Mouse (Mus musculus): ENCODE data around the gene Gcgr. TPM values are rescaled to one million over a fixed set of nuclear protein-coding genes. Genes with fewer than 3 reads are reported as not detected.
"Not testable (repeated sequence)": the region's sequence is repeated elsewhere in the genome, so short reads cannot be mapped to it uniquely, and the experiment has no call there.

Gene Gcgr
- polyA plus RNA-seq, 1 experiment from 2014 or later = 2.1 TPM

DNA sequence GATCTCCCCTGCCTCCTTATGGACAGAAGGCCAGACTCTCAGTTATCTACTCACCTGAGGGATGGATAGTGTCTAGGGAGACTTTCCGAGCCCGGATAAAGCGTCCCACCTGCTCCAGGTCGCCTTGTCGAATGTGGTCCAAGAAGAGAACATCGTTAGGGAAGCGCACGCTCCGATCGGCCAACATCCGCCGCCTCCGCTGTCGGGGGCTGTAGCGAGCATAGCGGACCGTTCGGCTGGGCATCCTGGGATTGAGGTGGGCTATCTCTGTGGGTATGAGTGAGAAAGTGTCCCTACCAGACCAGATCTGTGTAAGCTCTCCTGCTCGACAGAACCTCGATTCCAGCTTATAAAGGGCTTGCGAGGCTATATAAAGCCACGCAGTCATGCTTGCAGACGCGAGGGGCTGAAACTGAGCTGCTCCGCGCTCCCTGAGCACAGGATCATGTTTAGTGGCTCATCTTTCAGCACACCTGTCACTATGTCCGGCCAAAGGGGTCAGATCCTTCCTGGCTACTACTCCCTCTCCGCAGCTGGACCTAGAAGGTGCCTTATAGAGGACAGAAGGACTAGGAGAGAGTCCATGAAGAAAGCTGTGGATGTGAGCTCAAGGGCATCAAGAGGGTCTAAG, 20.4 kb downstream of the Gcgr start, which contains the start of gene Ppp1r27:
Gene Ppp1r27 (minus strand): TSS at position 323 of the 631 bp plus-strand sequence.
- no peaks in the 10 kb centered on the region for H3K9me3 ChIP-seq
- no peaks in the 10 kb centered on the region for H3K27me3 ChIP-seq (replicated peaks)
- peak within 1 kb of the TSS; percentile 100 for H3K9ac ChIP-seq
- H3K27ac ChIP-seq (replicated peaks) = peak within 1 kb of the TSS; percentile 97
- 90% methylated on average over 28 of the region's 28 CpGs for WGBS
- H3K36me3 ChIP-seq = peaks cover 8% of the 10 kb centered on the region
- H3K4me2 ChIP-seq = peak within 1 kb of the TSS; percentile 83
- H3K4me1 ChIP-seq = peaks cover 40% of the 10 kb centered on the region
- no peak for ATAC-seq (ENCODE audit: extremely low read depth, insufficient number of reproducible peaks, low FRiP score, low TSS enrichment)
- peak within 1 kb of the TSS; percentile 95 for H3K4me3 ChIP-seq

DNA sequence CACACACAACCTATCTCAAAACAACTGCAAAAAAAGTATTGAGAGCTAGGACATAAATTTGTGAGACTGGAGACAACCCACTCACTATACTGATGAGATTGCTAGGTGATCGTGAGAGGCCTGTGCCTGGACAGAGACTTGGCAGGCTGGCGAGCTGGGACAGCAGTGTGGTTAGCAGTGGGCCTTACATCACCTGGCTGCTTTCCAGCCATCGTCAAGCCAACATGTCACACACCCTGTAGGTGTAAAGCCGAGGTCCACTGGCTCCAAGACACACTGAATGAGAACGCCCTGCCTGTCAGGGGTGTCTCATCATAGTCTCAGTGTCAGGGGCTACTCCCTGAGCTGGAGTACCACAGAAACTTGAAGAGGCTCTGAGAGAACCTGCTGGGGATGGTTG, 22.2 kb downstream of the Gcgr start:
- no peak overlapping the region for H3K27ac ChIP-seq (replicated peaks)
- WGBS = 58% methylated on average over 5 of the region's 5 CpGs
- ATAC-seq (ENCODE audit: extremely low read depth, insufficient number of reproducible peaks, low FRiP score, low TSS enrichment) = no peak
- 0 out of 2 replicates have a peak, but pooled peaks cover 6% of the 10 kb centered on the region for H3K36me3 ChIP-seq
- peaks cover 33% of the 10 kb centered on the region for H3K4me1 ChIP-seq
- 0 out of 2 replicates have a peak, but pooled peaks cover 6% of the 10 kb centered on the region for H3K9me3 ChIP-seq
- H3K4me2 ChIP-seq = no peak overlapping the region
- H3K27me3 ChIP-seq (replicated peaks) = no peaks in the 10 kb centered on the region
- no peak overlapping the region for H3K9ac ChIP-seq
- H3K4me3 ChIP-seq = no peak overlapping the region

DNA sequence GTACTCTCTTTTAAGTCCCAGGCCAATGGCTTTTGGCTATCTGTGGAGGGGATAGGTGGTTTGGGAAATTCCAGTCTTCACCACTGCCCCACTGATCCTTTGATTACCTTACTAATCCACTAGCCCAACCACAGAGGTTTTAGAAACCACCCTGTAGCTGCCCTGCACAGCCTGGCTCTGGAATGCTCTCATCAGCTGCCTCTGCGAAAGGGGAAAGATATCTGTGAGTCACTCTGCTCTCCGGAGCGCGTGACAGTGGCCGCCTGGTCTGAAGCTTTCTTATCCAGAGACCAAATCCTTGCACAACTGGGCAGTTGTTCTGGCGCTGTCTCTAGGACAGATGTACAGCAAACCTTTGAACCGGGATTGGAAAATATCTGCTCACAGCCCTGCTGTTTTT, 24.3 kb downstream of the Gcgr start:
- WGBS = 28% methylated on average over 7 of the region's 7 CpGs
- ATAC-seq (ENCODE audit: extremely low read depth, insufficient number of reproducible peaks, low FRiP score, low TSS enrichment) = no peak
- 0 out of 2 replicates have a peak, but pooled peaks cover 6% of the 10 kb centered on the region for H3K9me3 ChIP-seq
- peak overlapping the region; percentile 54; the same call in 1 of the 2 replicates for H3K9ac ChIP-seq
- H3K4me1 ChIP-seq = peaks cover 21% of the 10 kb centered on the region
- H3K36me3 ChIP-seq = peaks cover 19% of the 10 kb centered on the region
- H3K27me3 ChIP-seq (replicated peaks) = no peaks in the 10 kb centered on the region
- no peak overlapping the region for H3K4me3 ChIP-seq
- peak overlapping the region; percentile 59 for H3K27ac ChIP-seq (replicated peaks)
- H3K4me2 ChIP-seq = 0 out of 2 replicates have a peak overlapping the region, but pooled peaks have one; percentile 9

DNA sequence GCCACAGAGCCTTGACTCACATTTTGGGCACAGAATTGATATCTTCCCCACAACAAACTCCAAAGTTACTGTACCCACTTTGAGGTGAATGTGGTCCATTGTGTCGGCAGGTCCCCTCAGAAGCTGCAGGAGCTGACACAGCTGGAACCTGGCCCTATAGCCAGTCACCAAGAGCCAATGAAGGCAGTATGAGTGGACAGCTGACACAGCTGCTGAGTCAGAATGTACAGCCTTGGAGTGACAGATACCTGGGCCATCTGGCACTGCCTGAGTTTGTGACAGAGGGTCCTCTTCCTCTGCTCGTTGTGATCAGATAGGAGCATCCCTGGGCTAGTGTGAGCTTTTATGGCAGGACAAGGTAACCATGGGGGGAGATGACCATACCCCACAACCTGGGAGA, 24.8 kb downstream of the Gcgr start:
- WGBS = 42% methylated on average over 2 of the region's 2 CpGs
- peak overlapping the region; percentile 59 for H3K27ac ChIP-seq (replicated peaks)
- H3K4me1 ChIP-seq = peaks cover 16% of the 10 kb centered on the region
- H3K4me2 ChIP-seq = 0 out of 2 replicates have a peak overlapping the region, but pooled peaks have one; percentile 9
- H3K9me3 ChIP-seq = 0 out of 2 replicates have a peak, but pooled peaks cover 6% of the 10 kb centered on the region
- no peak for ATAC-seq (ENCODE audit: extremely low read depth, insufficient number of reproducible peaks, low FRiP score, low TSS enrichment)
- H3K4me3 ChIP-seq = no peak overlapping the region
- peaks cover 23% of the 10 kb centered on the region for H3K36me3 ChIP-seq
- peak overlapping the region; percentile 54; the same call in 1 of the 2 replicates for H3K9ac ChIP-seq
- no peaks in the 10 kb centered on the region for H3K27me3 ChIP-seq (replicated peaks)

DNA sequence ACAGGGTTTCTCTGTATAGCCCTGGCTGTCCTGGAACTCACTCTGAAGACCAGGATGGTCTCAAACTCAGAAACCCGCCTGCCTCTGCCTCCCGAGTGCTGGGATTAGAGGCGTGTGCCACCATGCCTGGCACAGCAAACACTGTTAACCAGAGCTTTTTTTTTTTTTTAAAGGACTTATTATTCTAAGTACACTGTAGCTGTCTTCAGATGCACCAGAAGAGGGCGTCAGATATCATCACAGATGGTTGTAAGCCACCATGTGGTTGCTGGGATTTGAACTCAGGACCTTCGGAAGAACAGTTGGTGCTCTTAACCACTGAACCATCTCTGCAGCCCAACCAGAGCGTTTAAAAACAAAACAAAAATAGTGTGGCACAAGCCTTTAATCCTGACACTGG, 28.3 kb downstream of the Gcgr start:
- not testable (repeated sequence) for H3K9me3 ChIP-seq; H3K27me3 ChIP-seq (replicated peaks); H3K9ac ChIP-seq; H3K4me3 ChIP-seq; ATAC-seq (ENCODE audit: extremely low read depth, insufficient number of reproducible peaks, low FRiP score, low TSS enrichment); H3K27ac ChIP-seq (replicated peaks); H3K4me2 ChIP-seq
- peaks cover 59% of the 10 kb centered on the region for H3K36me3 ChIP-seq
- 84% methylated on average over 6 of the region's 6 CpGs for WGBS
- peaks cover 14% of the 10 kb centered on the region for H3K4me1 ChIP-seq

DNA sequence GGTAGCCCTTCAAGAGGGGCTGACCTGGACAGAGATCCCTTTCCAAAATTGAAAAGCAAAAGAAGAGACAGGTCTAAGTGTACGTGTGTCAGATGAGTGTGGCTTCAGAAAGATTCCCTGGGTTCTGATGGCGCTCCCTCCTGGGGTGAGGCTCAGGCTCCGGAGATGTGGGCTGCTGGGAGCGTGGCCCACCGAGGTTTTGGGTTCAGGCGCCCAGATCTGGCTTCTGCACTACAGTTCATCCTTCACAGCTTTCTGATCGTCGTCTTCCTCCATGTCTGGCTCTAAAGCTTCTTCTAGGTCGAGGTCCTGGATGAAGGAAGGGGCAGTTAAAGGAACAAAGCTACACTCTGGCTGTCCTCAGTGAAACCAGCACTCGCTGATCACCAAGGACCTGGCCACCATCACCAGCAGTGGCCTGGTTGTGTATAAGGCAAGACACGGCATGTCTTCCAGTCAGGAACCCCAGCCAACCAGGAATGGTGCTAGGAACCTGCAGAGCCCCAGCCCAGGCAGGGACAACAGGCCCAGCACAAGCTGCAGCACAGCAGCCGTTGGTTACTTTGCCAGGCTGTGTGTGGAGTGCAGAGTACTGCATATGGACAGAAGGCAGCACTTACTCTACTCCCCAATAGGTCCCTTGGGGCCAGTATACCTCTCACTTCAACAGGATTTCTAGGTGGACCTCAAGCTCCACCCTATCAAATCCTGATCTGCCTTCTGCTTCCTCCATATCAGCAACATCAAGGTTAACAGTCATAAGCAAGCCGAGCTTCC, 30.6 kb downstream of the Gcgr start:
- no peaks in the 10 kb centered on the region for H3K4me1 ChIP-seq
- no peak overlapping the region for H3K4me2 ChIP-seq
- no peaks in the 10 kb centered on the region for H3K27me3 ChIP-seq (replicated peaks)
- no peak overlapping the region for H3K9ac ChIP-seq
- ATAC-seq (ENCODE audit: extremely low read depth, insufficient number of reproducible peaks, low FRiP score, low TSS enrichment) = no peak
- H3K4me3 ChIP-seq = no peak overlapping the region
- H3K27ac ChIP-seq (replicated peaks) = no peak overlapping the region
- H3K36me3 ChIP-seq = peaks cover 82% of the 10 kb centered on the region
- 88% methylated on average over 13 of the region's 13 CpGs for WGBS
- H3K9me3 ChIP-seq = 0 out of 2 replicates have a peak, but pooled peaks cover 6% of the 10 kb centered on the region

DNA sequence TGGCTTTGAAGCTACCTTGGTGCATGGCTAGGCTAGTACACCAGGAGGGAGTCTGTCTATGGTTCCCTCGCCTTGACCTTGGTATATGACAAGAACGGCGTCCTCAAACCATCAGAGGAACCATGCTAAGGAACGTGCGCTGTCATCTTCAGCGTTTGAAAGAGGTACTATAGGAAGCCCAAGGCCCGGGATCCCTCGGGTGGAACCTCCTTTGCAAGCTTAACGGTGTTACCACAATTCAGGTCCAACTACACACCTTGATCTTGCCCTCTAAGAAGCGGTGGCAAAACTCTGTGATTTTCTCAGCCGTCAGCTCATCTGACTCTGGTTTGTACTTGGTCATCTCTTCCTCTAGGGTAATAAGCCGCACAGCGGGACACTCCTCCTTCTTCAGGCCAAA, 32.5 kb downstream of the Gcgr start:
- Histone ChIP-seq H3K27me3 (replicated peaks) (no peaks in the 10 kb centered on the region), H3K4me1 (peaks cover 4% of the 10 kb centered on the region; the same call in 1 of the 2 replicates), H3K36me3 (peaks cover 93% of the 10 kb centered on the region), H3K9ac (no peak overlapping the region), H3K4me2 (no peak overlapping the region), H3K27ac (replicated peaks) (no peak overlapping the region), H3K4me3 (no peak overlapping the region), H3K9me3 (no peaks in the 10 kb centered on the region)
- no peak for ATAC-seq (ENCODE audit: extremely low read depth, insufficient number of reproducible peaks, low FRiP score, low TSS enrichment)
- 94% methylated on average over 13 of the region's 13 CpGs for WGBS

DNA sequence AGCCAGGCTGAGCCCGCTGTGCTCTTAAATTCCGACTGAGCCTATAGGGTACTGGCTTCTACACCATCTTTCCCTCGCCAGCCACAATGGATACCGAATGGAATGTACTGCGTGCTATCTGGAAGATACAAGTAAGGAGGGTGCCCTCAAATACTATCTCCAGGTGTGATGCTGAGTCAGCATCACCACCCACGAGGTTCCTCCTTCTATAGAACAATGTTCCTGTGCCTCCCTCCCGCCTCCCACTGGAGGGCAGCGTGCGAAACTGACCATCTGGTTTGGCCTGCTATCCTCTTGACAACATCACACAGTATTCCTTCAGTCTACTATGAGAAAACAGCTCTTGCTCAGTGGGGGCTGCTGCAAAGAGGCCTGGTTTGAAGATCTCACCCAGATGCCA, 34.6 kb downstream of the Gcgr start:
- no peak for ATAC-seq (ENCODE audit: extremely low read depth, insufficient number of reproducible peaks, low FRiP score, low TSS enrichment)
- H3K9ac ChIP-seq = no peak overlapping the region
- H3K4me2 ChIP-seq = no peak overlapping the region
- H3K4me3 ChIP-seq = no peak overlapping the region
- H3K27me3 ChIP-seq (replicated peaks) = no peaks in the 10 kb centered on the region
- H3K27ac ChIP-seq (replicated peaks) = no peak overlapping the region
- peaks cover 4% of the 10 kb centered on the region; the same call in 1 of the 2 replicates for H3K4me1 ChIP-seq
- WGBS = 77% methylated on average over 9 of the region's 9 CpGs
- H3K36me3 ChIP-seq = peaks cover 100% of the 10 kb centered on the region
- H3K9me3 ChIP-seq = no peaks in the 10 kb centered on the region

DNA sequence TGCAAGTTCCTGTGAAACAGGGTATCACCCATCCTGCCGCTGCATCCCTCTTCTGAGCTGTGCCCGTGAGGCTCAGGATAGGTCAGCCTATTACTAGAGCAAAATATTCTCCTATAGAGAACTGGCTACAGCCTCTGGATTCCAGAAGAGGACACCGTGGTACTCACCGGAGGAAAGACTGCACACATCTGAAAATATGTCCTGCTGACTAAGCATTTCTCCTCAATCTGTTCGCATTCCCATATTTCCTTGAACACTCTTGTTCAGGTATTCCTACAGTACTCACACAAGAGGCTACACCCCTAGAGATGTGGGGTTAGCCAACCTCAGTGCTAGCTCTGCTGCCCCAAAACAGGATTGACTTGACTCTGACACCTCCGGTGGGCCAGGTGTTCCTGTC, 37.8 kb downstream of the Gcgr start:
- no peak overlapping the region for H3K4me2 ChIP-seq
- ATAC-seq (ENCODE audit: extremely low read depth, insufficient number of reproducible peaks, low FRiP score, low TSS enrichment) = no peak
- H3K4me1 ChIP-seq = peaks cover 22% of the 10 kb centered on the region
- H3K27ac ChIP-seq (replicated peaks) = no peak overlapping the region
- H3K9me3 ChIP-seq = no peaks in the 10 kb centered on the region
- no peak overlapping the region for H3K4me3 ChIP-seq
- WGBS = 91% methylated on average over 6 of the region's 6 CpGs
- no peak overlapping the region for H3K9ac ChIP-seq
- no peaks in the 10 kb centered on the region for H3K27me3 ChIP-seq (replicated peaks)
- peaks cover 81% of the 10 kb centered on the region for H3K36me3 ChIP-seq

DNA sequence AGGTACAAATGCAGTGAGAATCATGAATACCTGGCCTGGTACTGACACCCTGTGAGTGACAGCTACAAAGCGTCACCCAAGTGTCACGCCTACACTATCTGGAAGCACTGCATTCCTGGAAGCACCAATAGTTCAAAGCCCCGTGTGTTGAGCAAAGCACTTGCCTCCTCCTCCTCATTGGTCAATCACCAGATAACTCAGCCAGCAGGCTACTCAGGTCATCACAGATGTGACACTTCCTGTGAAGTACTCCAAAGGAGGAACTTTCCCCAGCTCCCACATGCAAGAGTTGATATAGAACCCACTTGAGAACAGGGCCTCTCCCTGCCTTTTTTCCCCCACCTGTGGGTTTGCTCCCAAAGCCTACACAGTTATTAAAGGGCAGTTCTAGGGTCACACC, 40.6 kb downstream of the Gcgr start:
- H3K4me1 ChIP-seq = peaks cover 34% of the 10 kb centered on the region
- peaks cover 53% of the 10 kb centered on the region for H3K36me3 ChIP-seq
- H3K4me3 ChIP-seq = peak overlapping the region; percentile 94
- H3K9ac ChIP-seq = peak overlapping the region; percentile 98
- ATAC-seq (ENCODE audit: extremely low read depth, insufficient number of reproducible peaks, low FRiP score, low TSS enrichment) = no peak
- no peaks in the 10 kb centered on the region for H3K27me3 ChIP-seq (replicated peaks)
- H3K27ac ChIP-seq (replicated peaks) = no peak overlapping the region
- H3K9me3 ChIP-seq = no peaks in the 10 kb centered on the region
- WGBS = 35% methylated on average over 3 of the region's 3 CpGs
- H3K4me2 ChIP-seq = peak overlapping the region; percentile 97

DNA sequence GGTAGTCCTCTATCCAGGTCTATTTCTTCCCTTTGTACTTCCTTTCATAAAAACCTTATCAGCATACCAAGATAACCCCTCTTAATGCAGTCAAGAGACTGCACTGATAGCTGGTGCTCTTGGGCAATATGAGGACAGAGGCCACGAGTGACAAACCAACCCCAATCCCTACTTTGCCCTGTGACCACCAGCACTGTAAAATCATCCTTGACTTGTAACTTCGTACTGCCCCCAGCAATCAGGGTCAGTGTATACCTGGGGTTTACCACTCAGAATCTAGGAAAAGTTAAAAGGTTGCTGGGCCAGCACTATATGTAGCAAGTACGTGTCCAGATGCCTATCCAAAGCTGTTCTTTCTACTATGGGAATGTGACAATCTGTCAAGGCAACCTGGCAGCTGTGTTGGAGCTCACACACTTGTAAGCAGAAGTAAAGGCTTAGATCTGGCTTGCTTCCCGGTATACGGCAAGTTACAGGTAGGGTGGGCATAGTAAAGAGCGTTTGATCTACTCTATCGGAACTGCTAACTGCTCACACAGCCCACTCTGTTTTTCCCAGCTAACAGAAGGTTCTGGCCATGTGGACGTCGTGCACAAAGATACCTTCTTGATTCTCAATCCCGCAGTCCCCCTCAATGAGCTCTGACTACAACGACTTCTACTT, 41.4 kb downstream of the Gcgr start:
- peak overlapping the region; percentile 98 for H3K9ac ChIP-seq
- peak overlapping the region; percentile 97 for H3K4me2 ChIP-seq
- peak overlapping the region; percentile 97 for H3K27ac ChIP-seq (replicated peaks)
- H3K4me3 ChIP-seq = peak overlapping the region; percentile 94
- H3K36me3 ChIP-seq = peaks cover 51% of the 10 kb centered on the region
- peaks cover 34% of the 10 kb centered on the region for H3K4me1 ChIP-seq
- H3K9me3 ChIP-seq = no peaks in the 10 kb centered on the region
- WGBS = 6% methylated on average over 11 of the region's 11 CpGs
- ATAC-seq (ENCODE audit: extremely low read depth, insufficient number of reproducible peaks, low FRiP score, low TSS enrichment) = no peak
- H3K27me3 ChIP-seq (replicated peaks) = no peaks in the 10 kb centered on the region
